Mouse (Mus musculus) kidney, adult 9 months (tissue): ENCODE measurements around the gene Krt17.
A peak's percentile ranks its signal among the peaks of the same experiment; 100 is the strongest.
"Not testable (repeated sequence)": the region's sequence is repeated elsewhere in the genome, so short reads cannot be mapped to it uniquely, and the experiment has no call there.

Experiments
- DNase-seq: peaks from one replicate; pipeline ENCODE4 v3.0.0; 2022

The Krt17 gene

GRCm38 (mm10) chr11:100260514-100261234 lies at the start of gene Krt17:
Gene Krt17 (minus strand): TSS chr11:100261029.
- no peak for DNase-seq

- not testable (repeated sequence) for DNase-seq
Measured at GRCm38 (mm10) chr11:100308672-100309071, 47.8 kb upstream of the Krt17 start.

GRCm38 (mm10) chr11:100307900-100308299 lies 47.1 kb upstream of the Krt17 start:
- no peak for DNase-seq

GRCm38 (mm10) chr11:100301292-100301691 lies 40.5 kb upstream of the Krt17 start:
- no peak for DNase-seq

- DNase-seq, result peak; percentile 60
Measured at GRCm38 (mm10) chr11:100300293-100300692, 39.5 kb upstream of the Krt17 start.

- DNase-seq, result peak; percentile 83
Measured at GRCm38 (mm10) chr11:100298274-100299036, 37.6 kb upstream of the Krt17 start.

- DNase-seq, result no peak
Measured at GRCm38 (mm10) chr11:100297801-100298200, 37.0 kb upstream of the Krt17 start.

GRCm38 (mm10) chr11:100295308-100295707 lies 34.5 kb upstream of the Krt17 start:
- peak; percentile 76 for DNase-seq

GRCm38 (mm10) chr11:100292884-100293283 lies 32.1 kb upstream of the Krt17 start:
- DNase-seq, result no peak

GRCm38 (mm10) chr11:100290235-100290634 lies 29.4 kb upstream of the Krt17 start:
- no peak for DNase-seq

- DNase-seq, result no peak
Measured at GRCm38 (mm10) chr11:100288942-100289341, 28.1 kb upstream of the Krt17 start.

GRCm38 (mm10) chr11:100287024-100287423 lies 26.2 kb upstream of the Krt17 start:
- DNase-seq, result no peak

GRCm38 (mm10) chr11:100284988-100285387 lies 24.2 kb upstream of the Krt17 start:
- no peak for DNase-seq

- peak; percentile 74 for DNase-seq
Measured at GRCm38 (mm10) chr11:100282549-100282948, 21.7 kb upstream of the Krt17 start.

- peak; percentile 86 for DNase-seq
Measured at GRCm38 (mm10) chr11:100281596-100282544, 21.0 kb upstream of the Krt17 start.

GRCm38 (mm10) chr11:100278759-100279158 lies 17.9 kb upstream of the Krt17 start:
- no peak for DNase-seq

GRCm38 (mm10) chr11:100277726-100278480 lies 17.1 kb upstream of the Krt17 start:
- no peak for DNase-seq

- no peak for DNase-seq
Measured at GRCm38 (mm10) chr11:100275466-100275865, 14.6 kb upstream of the Krt17 start.

GRCm38 (mm10) chr11:100274719-100275118 lies 13.9 kb upstream of the Krt17 start:
- no peak for DNase-seq

- no peak for DNase-seq
Measured at GRCm38 (mm10) chr11:100271878-100272277, 11.0 kb upstream of the Krt17 start.

- DNase-seq, result no peak
Measured at GRCm38 (mm10) chr11:100269821-100270332, 9.0 kb upstream of the Krt17 start, which contains the start of gene Krt42. Gene Krt42 (minus strand): TSS chr11:100269871.
